Comparison of ENCODE assay signal across 9 mouse cellular contexts in genomic region chr19:11602026-11602425, GRCm38 (mm10). TPM values are rescaled to one million over a fixed set of nuclear protein-coding genes. Genes with fewer than 3 reads are reported as not detected.
DNase-seq lines count a peak whose midpoint lies in the region; TF ChIP-seq lines count a peak whose summit lies in the region.
"Had no signal": no experiment of that assay in that cellular context is flagged by ENCODE, and none has a peak within 500 bp of the region (broad histone marks: within the 10 kb centered on the region; RNA-seq: fewer than 3 reads in every experiment).

No protein-coding gene starts in this region.

- H3K9ac ChIP-seq in liver, adult 2 months (ENCODE audit: low read depth, low read length): no peak overlapping the region

- H3K36me3 ChIP-seq in liver, adult 2 months (ENCODE audit: control insufficient read depth, insufficient read depth, low read length): no peaks in the 10 kb centered on the region
- no peaks in the 10 kb centered on the region for H3K36me3 ChIP-seq in midbrain, embryonic 10.5 days

- DNase-seq in adrenal gland, postnatal 10 days: peak; percentile 18
- DNase-seq in adrenal gland, postnatal 4 days (ENCODE audit: low spot score in 2 of 2): no peak
- peak; percentile 23 for DNase-seq in liver, adult 2 months (ENCODE audit: extremely low read depth, low read depth, low spot score)
- no peak for DNase-seq in liver
- DNase-seq in embryo, embryonic 11 days: peak; percentile 24
- peak; percentile 10 to 42 for DNase-seq in left cerebral cortex, adult 9 months (ENCODE audit: low spot score in 2 of 2)
- peak; percentile 4 for DNase-seq in spleen, adult 12 weeks (ENCODE audit: low spot score)
- DNase-seq in midbrain, embryonic 10.5 days (ENCODE audit: low spot score): no peak

- peak; percentile 39 for TF ChIP-seq CTCF in liver, adult 2 months (IDR thresholded peaks at IDR 0.05; ENCODE audit: low read depth, low read length)

- no peaks in the 10 kb centered on the region for H3K79me2 ChIP-seq in liver, adult 2 months (ENCODE audit: control insufficient read depth, insufficient read depth, low read length)

- no peak for TF ChIP-seq POLR2A in liver, adult 2 months (IDR thresholded peaks at IDR 0.05; ENCODE audit: extremely low read depth, insufficient read depth, low read length)

- H3K27ac ChIP-seq in liver, adult 2 months (replicated peaks; ENCODE audit: insufficient read depth, low read depth, low read length): no peak overlapping the region
- no peak overlapping the region for H3K27ac ChIP-seq in midbrain, embryonic 10.5 days (replicated peaks)

- H3K4me3 ChIP-seq in liver, adult 2 months (ENCODE audit: insufficient read depth, low read depth, low read length): no peak overlapping the region
- no peak overlapping the region for H3K4me3 ChIP-seq in midbrain, embryonic 10.5 days

- H3K9me3 ChIP-seq in midbrain, embryonic 10.5 days (replicated peaks): no peaks in the 10 kb centered on the region

- 88% methylated on average over 2 of the region's 2 CpGs for WGBS in liver, adult 2 months
- 93% methylated on average over 2 of the region's 2 CpGs for WGBS in midbrain, embryonic 10.5 days

- H3K27me3 ChIP-seq in liver, adult 2 months (ENCODE audit: control insufficient read depth, insufficient read depth, low read length): peaks cover 3% of the 10 kb centered on the region; the same call in 1 of the 2 replicates
- no peaks in the 10 kb centered on the region for H3K27me3 ChIP-seq in midbrain, embryonic 10.5 days (ENCODE audit: low read depth, poor library complexity, severe bottlenecking)

- H3K4me1 ChIP-seq in liver, adult 2 months (ENCODE audit: control insufficient read depth, insufficient read depth, low read length): no peaks in the 10 kb centered on the region
- no peaks in the 10 kb centered on the region for H3K4me1 ChIP-seq in midbrain, embryonic 10.5 days

RNA-seq across cellular contexts. Expression of gene Ms4a6d, which starts 2.6 kb away (rescaled TPM):
- total RNA-seq in adrenal gland, postnatal 10 days (2021): 1 to 10 TPM; 2.7 to 3.8 TPM
- 1 to 10 TPM; 3.7 to 4.4 TPM for total RNA-seq in adrenal gland, postnatal 4 days (2021)
- total RNA-seq in liver, adult 2 months (2014; rRNA removed): 3.9 and 4.5 TPM in 2 replicates
- polyA plus RNA-seq in liver, adult 2 months (2012; rRNA removed): 0.82 and 0.85 TPM in 2 replicates
- 1.4 and 2.5 TPM in 2 replicates for polyA plus RNA-seq in midbrain, embryonic 10.5 days (2016; fragmentation: Nextera tagmentation; extraction: Ambion mirVana)

RNA-seq across cellular contexts. Expression of gene Ms4a2, which starts 21.5 kb away (rescaled TPM):
- under 1 TPM; 0.12 to 0.24 TPM for total RNA-seq in adrenal gland, postnatal 10 days (2021)
- total RNA-seq in adrenal gland, postnatal 4 days (2021): under 1 TPM; 0.20 to 0.98 TPM
- not detected in 2 replicates for total RNA-seq in liver, adult 2 months (2014; rRNA removed)
- polyA plus RNA-seq in liver, adult 2 months (2012; rRNA removed): not detected in 2 replicates
- polyA plus RNA-seq in midbrain, embryonic 10.5 days (2016; fragmentation: Nextera tagmentation; extraction: Ambion mirVana): not detected in 2 replicates

RNA-seq across cellular contexts. Expression of gene Ms4a3, which starts 38.6 kb away (rescaled TPM):
- total RNA-seq in adrenal gland, postnatal 10 days (2021): under 1 TPM in 1 of 2 experiments, not detected in 1; 0.63 TPM
- 1 to 10 TPM in 1 of 2 experiments, under 1 TPM in 1; 0.53 to 1.2 TPM for total RNA-seq in adrenal gland, postnatal 4 days (2021)
- not detected in 2 replicates for total RNA-seq in liver, adult 2 months (2014; rRNA removed)
- not detected in 2 replicates for polyA plus RNA-seq in liver, adult 2 months (2012; rRNA removed)
- not detected in 2 replicates for polyA plus RNA-seq in midbrain, embryonic 10.5 days (2016; fragmentation: Nextera tagmentation; extraction: Ambion mirVana)
- total RNA-seq: gastrocnemius, postnatal 36 days had no signal

RNA-seq across cellular contexts. Expression of gene Oosp2, which starts 58.3 kb away (rescaled TPM):
- not detected for total RNA-seq in adrenal gland, postnatal 10 days (2021)
- not detected for total RNA-seq in adrenal gland, postnatal 4 days (2021)
- total RNA-seq in liver, adult 2 months (2014; rRNA removed): not detected in 2 replicates
- polyA plus RNA-seq in liver, adult 2 months (2012; rRNA removed): not detected in 2 replicates
- polyA plus RNA-seq in midbrain, embryonic 10.5 days (2016; fragmentation: Nextera tagmentation; extraction: Ambion mirVana): not detected in 2 replicates
- total RNA-seq: gastrocnemius, postnatal 36 days had no signal

Comparison
In these comparisons a context has a peak if more than half of its experiments do, and no peak if none do; other contexts are left out.
1. DNase-seq: peak in adrenal gland, postnatal 10 days (single experiment), liver, adult 2 months (single experiment), embryo, embryonic 11 days (single experiment), left cerebral cortex, adult 9 months (2 of 2) and spleen, adult 12 weeks (single experiment); none in adrenal gland, postnatal 4 days (0 of 2), liver (single experiment) and midbrain, embryonic 10.5 days (single experiment).